Mouse (Mus musculus): ENCODE measurements around the gene Ak5.

Ak5 gene

GRCm38 (mm10) chr3:152428925-152429324 lies 239.2 kb downstream of the Ak5 start:
- DNase-seq (ENCODE audit: low read depth), result no peak

All from fibroblast of lung, adult 2 months (primary cell).